Mouse (Mus musculus) ES-E14 (cell line): ENCODE results near the gene Eddm3b. TPM values are rescaled to one million over a fixed set of nuclear protein-coding genes. Genes with fewer than 3 reads are reported as not detected.
A peak's percentile ranks its signal among the peaks of the same experiment; 100 is the strongest.

Source experiments
- DNase-seq: peaks from one replicate; pipeline ENCODE4 v3.0.0-alpha.2; 2013; ENCODE audit warnings: low read depth, low spot score
- H3K27ac ChIP-seq: 2 replicates; pipeline ENCODE4 v1.5.1; 2012; ENCODE audit warnings: low read depth, mild to moderate bottlenecking, low read length, moderate library complexity, mixed read lengths; ENCODE audit not compliant: poor library complexity, insufficient read depth, severe bottlenecking
- H3K36me3 ChIP-seq: 2 replicates; pipeline ENCODE4 v1.6.1; 2012; ENCODE audit warnings: mild to moderate bottlenecking, low read length, moderate library complexity, mixed read lengths; ENCODE audit not compliant: control insufficient read depth, poor library complexity, insufficient read depth, severe bottlenecking
- H3K4me1 ChIP-seq, 2 experiments: fragments of 150-350 bp in 1 of 2; sonication (generic) in 1 of 2; 2 replicates each; pipeline ENCODE4 v1.6.1; 2012; ENCODE audit warnings: low read length in 2 of 2, mild to moderate bottlenecking in 1 of 2, mixed read lengths in 1 of 2; ENCODE audit not compliant: control insufficient read depth in 2 of 2, insufficient read depth in 2 of 2, poor library complexity in 1 of 2
- H3K4me3 ChIP-seq, 2 experiments: fragments of 150-350 bp in 1 of 2; sonication (generic) in 1 of 2; 2 replicates each; pipeline ENCODE4 v1.5.1; 2012; ENCODE audit warnings: low read length in 2 of 2, low read depth in 1 of 2, mild to moderate bottlenecking in 1 of 2, mixed read lengths in 1 of 2; ENCODE audit not compliant: insufficient read depth in 1 of 2, poor library complexity in 1 of 2, severe bottlenecking in 1 of 2
- H3K9ac ChIP-seq: 2 replicates; pipeline ENCODE4 v1.6.1; 2012; ENCODE audit warnings: low read depth, mild to moderate bottlenecking, low read length, mixed read lengths; ENCODE audit not compliant: poor library complexity, insufficient read depth, severe bottlenecking
- H3K9me3 ChIP-seq: fragments of 150-350 bp; sonication (generic); 2 replicates; pipeline ENCODE4 v1.6.1; 2012; ENCODE audit warnings: low read depth, mild to moderate bottlenecking, low read length; ENCODE audit not compliant: control insufficient read depth, insufficient read depth
- CHD2 ChIP-seq: IDR thresholded peaks from 2 replicates; pipeline ENCODE4 v1.6.1; 2014; ENCODE audit warnings: mild to moderate bottlenecking, low read depth, low read length, inconsistent platforms
- HCFC1 ChIP-seq: IDR thresholded peaks from 2 replicates; pipeline ENCODE4 v1.6.1; 2012; ENCODE audit warnings: low read length, inconsistent platforms, borderline replicate concordance; ENCODE audit not compliant: insufficient read depth
- MAFK ChIP-seq: IDR thresholded peaks from 2 replicates; pipeline ENCODE4 v1.6.1; 2014; ENCODE audit warnings: mild to moderate bottlenecking, low read depth, low read length, inconsistent platforms; ENCODE audit not compliant: insufficient read depth
- ZC3H11A ChIP-seq: IDR thresholded peaks from 2 replicates; pipeline ENCODE4 v1.6.1; 2012; ENCODE audit warnings: low read depth, mild to moderate bottlenecking, inconsistent platforms, low read length, borderline replicate concordance
- ZNF384 ChIP-seq: IDR thresholded peaks from 2 replicates; pipeline ENCODE4 v1.6.1; 2012; ENCODE audit warnings: low read depth, low read length, inconsistent platforms
- in situ Hi-C, 2 experiments: fragments of 600-800 bp; cut with MboI; formaldehyde crosslinking; loops; one replicate each; pipeline ENCODE4 v1.15.1; 2025; ENCODE audit warnings: low sequenced_read_pairs in 2 of 2, inconsistent platforms in 1 of 2; ENCODE audit not compliant: unreplicated experiment in 2 of 2
- total RNA-seq: library from RNA; depleted of rRNA; stranded (reverse); fragments of 300-350 nt; gene quantifications from 2 replicates; pipeline ENCODE4 v1.2.3, GENCODE M21; 2012

The Eddm3b gene
- total RNA-seq, 1 experiment, result not detected

DNA sequence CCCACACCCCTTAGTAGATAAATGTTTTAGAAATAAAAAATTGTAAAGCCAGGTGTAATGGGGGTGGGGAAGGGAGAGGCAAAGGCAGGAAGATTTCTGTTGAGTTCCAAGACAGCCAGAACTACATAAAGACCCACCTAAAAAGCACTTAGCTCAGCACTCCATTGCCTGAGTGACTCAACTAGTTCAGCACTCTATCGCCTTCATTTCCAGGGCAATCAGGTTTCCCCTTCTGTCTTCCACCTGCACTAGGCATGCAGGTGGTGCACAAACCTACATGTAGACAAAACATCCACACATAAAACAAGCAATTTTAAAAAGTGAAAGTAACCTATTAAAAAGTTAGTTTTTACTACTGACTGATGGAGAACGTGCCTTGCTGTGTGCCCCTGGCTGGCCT is 29.1 kb upstream of the Eddm3b start:
- no peaks in the 10 kb centered on the region for H3K9me3 ChIP-seq
- in situ Hi-C loops, result loop anchor here in 1 of 2 experiments (25.0 kb wide), 1 partner anchor 677 kb away; the partner anchor contains the start of gene Ang4
- no peaks in the 10 kb centered on the region for H3K36me3 ChIP-seq
- no peak for TF ChIP-seq CHD2
- no peak for TF ChIP-seq ZNF384
- no peak for TF ChIP-seq ZC3H11A
- no peak for TF ChIP-seq MAFK
- no peak for TF ChIP-seq HCFC1
- peaks cover 0 to 3% of the 10 kb centered on the region in 2 experiments; a peak in 2 of 4 replicates for H3K4me1 ChIP-seq
- H3K27ac ChIP-seq, result no peak overlapping the region
- H3K9ac ChIP-seq, result no peak overlapping the region
- H3K4me3 ChIP-seq, result no peak overlapping the region
- no peak for DNase-seq

DNA sequence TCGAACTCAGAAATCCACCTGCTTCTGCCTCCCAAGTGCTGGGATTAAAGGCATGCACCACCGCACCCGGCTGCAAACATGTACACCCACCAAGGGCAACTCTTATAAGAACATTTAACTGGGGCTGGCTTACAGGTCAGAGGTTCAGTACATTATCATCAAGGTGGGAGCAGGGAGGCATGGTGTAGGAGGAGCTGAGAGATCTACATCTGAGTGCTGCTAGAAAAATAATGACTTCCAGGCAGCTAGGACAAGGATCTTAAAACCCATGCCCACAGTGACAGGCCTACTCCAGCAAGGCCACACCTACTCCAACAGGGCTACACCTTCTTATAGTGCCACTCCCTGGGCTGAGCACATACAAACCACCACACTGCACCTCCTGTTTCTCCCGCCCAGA is 28.3 kb upstream of the Eddm3b start:
- no peaks in the 10 kb centered on the region for H3K9me3 ChIP-seq
- in situ Hi-C loops, result loop anchor here in 1 of 2 experiments (25.0 kb wide), 1 partner anchor 676 kb away; the partner anchor contains the start of gene Ang4
- H3K27ac ChIP-seq, result no peak overlapping the region
- peaks cover 0 to 2% of the 10 kb centered on the region in 2 experiments; a peak in 2 of 4 replicates for H3K4me1 ChIP-seq
- no peak overlapping the region for H3K9ac ChIP-seq
- TF ChIP-seq HCFC1 (no peak), ZC3H11A (no peak), ZNF384 (no peak), MAFK (no peak), CHD2 (no peak)
- H3K4me3 ChIP-seq, result no peak overlapping the region
- H3K36me3 ChIP-seq, result no peaks in the 10 kb centered on the region
- no peak for DNase-seq

DNA sequence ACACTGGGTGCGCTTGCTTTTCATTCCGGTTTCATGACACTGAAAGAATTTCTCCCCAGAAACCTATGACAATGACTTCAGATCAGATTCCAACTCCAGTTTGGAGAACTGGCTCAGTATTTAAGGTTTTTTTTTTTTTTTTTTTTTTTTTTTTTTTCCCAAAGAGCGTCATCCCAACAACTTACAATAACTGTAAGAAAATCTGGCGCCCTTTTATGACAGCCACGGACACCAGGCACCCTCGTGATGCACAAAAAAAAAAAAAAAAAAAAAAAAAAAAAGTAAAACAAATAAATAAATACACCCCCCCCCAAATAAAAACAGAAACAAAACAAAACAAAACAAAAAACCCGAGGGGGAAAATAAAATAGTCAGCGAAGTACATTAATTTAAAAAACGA is 26.5 kb upstream of the Eddm3b start:
- DNase-seq, result no peak
- H3K27ac ChIP-seq, result no peak overlapping the region
- TF ChIP-seq ZC3H11A, result no peak
- peak; percentile 94; the same call in 1 of the 2 replicates for TF ChIP-seq ZNF384
- no peaks in the 10 kb centered on the region for H3K9me3 ChIP-seq
- no peak overlapping the region; the same call in 1 of the 2 replicates for H3K9ac ChIP-seq
- no peaks in the 10 kb centered on the region for H3K36me3 ChIP-seq
- H3K4me1 ChIP-seq, result peaks cover 0 to 2% of the 10 kb centered on the region in 2 experiments; a peak in 2 of 4 replicates
- peak overlapping the region; percentile 70 to 92 for H3K4me3 ChIP-seq
- in situ Hi-C loops, result loop anchor here in 1 of 2 experiments (25.0 kb wide), 1 partner anchor 675 kb away; the partner anchor contains the start of gene Ang4

DNA sequence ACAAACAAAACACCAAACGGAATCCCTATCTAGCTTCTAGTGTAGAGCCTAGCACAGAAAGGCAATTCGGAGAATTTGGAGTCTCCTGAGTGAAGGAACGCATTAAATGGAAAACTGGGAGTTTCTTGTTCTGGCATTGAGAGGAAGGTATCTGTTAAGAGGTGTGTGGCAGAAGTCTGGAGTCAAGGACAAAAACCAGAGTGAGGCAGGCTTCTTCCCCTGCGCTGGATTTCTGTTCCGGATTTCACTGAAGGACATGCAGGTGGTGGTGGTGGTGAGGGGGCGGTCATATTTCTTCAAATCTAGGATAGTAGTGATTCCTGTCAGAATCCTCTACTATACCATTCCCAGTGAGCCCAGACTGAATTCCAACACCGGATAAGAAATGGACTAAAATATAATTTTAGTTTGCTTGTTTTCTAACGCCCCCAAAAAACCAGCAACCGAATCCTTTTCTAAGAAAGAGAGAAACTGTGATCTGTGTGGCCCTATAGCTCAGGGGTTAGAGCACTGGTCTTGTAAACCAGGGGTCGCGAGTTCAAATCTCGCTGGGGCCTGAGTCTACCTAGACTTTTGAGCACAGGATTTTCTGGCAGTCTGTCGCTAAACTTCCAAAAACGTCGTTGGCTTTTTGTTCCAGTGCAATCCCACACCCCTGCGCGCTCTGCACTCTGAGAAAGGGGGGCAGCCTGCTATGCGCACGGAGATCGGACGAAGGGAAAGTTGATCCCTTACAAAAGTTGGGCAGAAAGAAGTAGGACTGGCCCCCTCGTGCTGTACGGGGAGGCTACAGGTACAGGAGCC is 25.9 kb upstream of the Eddm3b start:
- no peak for TF ChIP-seq ZNF384
- TF ChIP-seq MAFK, result peak; percentile 87
- TF ChIP-seq HCFC1, result peak; percentile 13; the same call in 1 of the 2 replicates
- no peak for TF ChIP-seq ZC3H11A
- Histone ChIP-seq H3K9ac (peak overlapping the region; percentile 85), H3K36me3 (no peaks in the 10 kb centered on the region), H3K4me1 (peaks cover 0 to 2% of the 10 kb centered on the region in 2 experiments; a peak in 2 of 4 replicates), H3K27ac (peak overlapping the region; percentile 65; the same call in 1 of the 2 replicates), H3K4me3 (peak overlapping the region; percentile 70 to 92), H3K9me3 (no peaks in the 10 kb centered on the region)
- in situ Hi-C loops, result loop anchor here in 1 of 2 experiments (25.0 kb wide), 1 partner anchor 674 kb away; the partner anchor contains the start of gene Ang4
- peak; percentile 70 for DNase-seq
